Mouse (Mus musculus): ENCODE data around the gene Tmem121.
A peak's percentile ranks its signal among the peaks of the same experiment; 100 is the strongest.
"Not testable (repeated sequence)": the region's sequence is repeated elsewhere in the genome, so short reads cannot be mapped to it uniquely, and the experiment has no call there.

The Tmem121 gene

GRCm38 (mm10) chr12:113187584-113188295 lies 2.0 kb downstream of the Tmem121 start:
- DNase-seq, result peak; percentile 61

GRCm38 (mm10) chr12:113188349-113189055 lies 2.8 kb downstream of the Tmem121 start:
- DNase-seq, result no peak

GRCm38 (mm10) chr12:113193423-113193822 lies 7.7 kb downstream of the Tmem121 start:
- no peak for DNase-seq

GRCm38 (mm10) chr12:113199132-113199531 lies 13.4 kb downstream of the Tmem121 start:
- DNase-seq, result not testable (repeated sequence)

- no peak for DNase-seq
Observed at GRCm38 (mm10) chr12:113201301-113201700, 15.6 kb downstream of the Tmem121 start.

GRCm38 (mm10) chr12:113202008-113202407 lies 16.3 kb downstream of the Tmem121 start:
- DNase-seq, result no peak

- no peak for DNase-seq
Observed at GRCm38 (mm10) chr12:113203522-113203921, 17.8 kb downstream of the Tmem121 start.

GRCm38 (mm10) chr12:113205251-113205942 lies 19.7 kb downstream of the Tmem121 start:
- no peak for DNase-seq

GRCm38 (mm10) chr12:113207737-113208136 lies 22.0 kb downstream of the Tmem121 start:
- DNase-seq, result no peak

- DNase-seq, result no peak
Observed at GRCm38 (mm10) chr12:113210586-113211378, 25.1 kb downstream of the Tmem121 start.

GRCm38 (mm10) chr12:113211772-113212171 lies 26.0 kb downstream of the Tmem121 start:
- DNase-seq, result no peak

GRCm38 (mm10) chr12:113212326-113212924 lies 26.7 kb downstream of the Tmem121 start:
- DNase-seq, result no peak

GRCm38 (mm10) chr12:113213226-113213625 lies 27.5 kb downstream of the Tmem121 start:
- DNase-seq, result no peak

GRCm38 (mm10) chr12:113214072-113214808 lies 28.5 kb downstream of the Tmem121 start:
- DNase-seq, result no peak

- no peak for DNase-seq
Observed at GRCm38 (mm10) chr12:113214972-113215666, 29.4 kb downstream of the Tmem121 start.

GRCm38 (mm10) chr12:113215667-113216346 lies 30.1 kb downstream of the Tmem121 start:
- DNase-seq, result peak; percentile 69

- peak; percentile 77 for DNase-seq
Observed at GRCm38 (mm10) chr12:113217306-113218242, 31.8 kb downstream of the Tmem121 start.

GRCm38 (mm10) chr12:113219867-113220266 lies 34.1 kb downstream of the Tmem121 start:
- DNase-seq, result peak; percentile 28

GRCm38 (mm10) chr12:113220447-113220846 lies 34.7 kb downstream of the Tmem121 start:
- DNase-seq, result peak; percentile 68
